Mouse (Mus musculus): Measurements from ENCODE around the gene Capn9. TPM values are rescaled to one million over a fixed set of nuclear protein-coding genes. Genes with fewer than 3 reads are reported as not detected.

Capn9 gene
- polyA plus RNA-seq (2014; fragmentation: Nextera tagmentation; extraction: Ambion mirVana), result not detected in 2 replicates

DNA sequence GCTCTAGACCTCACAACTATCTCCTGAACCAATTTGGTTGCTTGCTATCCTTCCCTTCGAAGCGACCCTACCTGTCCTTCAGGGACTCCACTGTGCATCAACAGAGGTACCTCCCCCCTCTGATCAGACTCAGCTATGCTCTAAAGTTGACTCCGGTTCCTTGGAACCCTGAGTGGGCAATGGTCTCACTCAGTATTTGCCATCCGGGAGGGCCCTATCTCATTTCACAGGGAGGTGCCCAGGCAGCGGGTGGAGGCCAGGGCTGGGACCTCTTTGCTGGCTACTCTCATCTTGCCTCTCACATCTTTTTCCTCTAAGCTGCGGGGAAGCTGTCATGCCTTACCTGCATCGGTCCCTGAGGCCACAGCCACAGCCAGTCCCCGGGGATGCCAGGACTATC lies at the start of gene Capn9:
Gene Capn9 (plus strand): TSS at position 301 of the 400 bp plus-strand sequence.
- Histone ChIP-seq H3K4me1 (ENCODE audit: control insufficient read depth, insufficient read depth, low read length) (0 out of 2 replicates have a peak, but pooled peaks cover 6% of the 10 kb centered on the region), H3K36me3 (ENCODE audit: control insufficient read depth, insufficient read depth, low read length) (no peaks in the 10 kb centered on the region), H3K27me3 (ENCODE audit: control insufficient read depth, insufficient read depth, low read length) (no peaks in the 10 kb centered on the region), H3K9ac (ENCODE audit: low read depth, low read length) (no peak within 1 kb of the TSS), H3K4me2 (no peak within 1 kb of the TSS), H3K4me3 (ENCODE audit: low read depth, low read length) (no peak within 1 kb of the TSS), H3K9me3 (replicated peaks; ENCODE audit: control insufficient read depth, low read length) (no peaks in the 10 kb centered on the region), H3K27ac (ENCODE audit: low read depth, low read length) (no peak within 1 kb of the TSS)
- no peak for ATAC-seq (replicated peaks; ENCODE audit: insufficient number of reproducible peaks, low FRiP score, low TSS enrichment)
- 80% methylated on average over 8 of the region's 8 CpGs for WGBS (ENCODE audit: insufficient replicate concordance)

GRCm38 (mm10) chr8:124526261-124526660 lies 49.6 kb upstream of the Capn9 start:
- Histone ChIP-seq H3K27me3 (ENCODE audit: control insufficient read depth, insufficient read depth, low read length) (no peaks in the 10 kb centered on the region), H3K36me3 (ENCODE audit: control insufficient read depth, insufficient read depth, low read length) (peaks cover 6% of the 10 kb centered on the region; the same call in 1 of the 2 replicates), H3K4me1 (ENCODE audit: control insufficient read depth, insufficient read depth, low read length) (peaks cover 10% of the 10 kb centered on the region), H3K9me3 (replicated peaks; ENCODE audit: control insufficient read depth, low read length) (no peaks in the 10 kb centered on the region), H3K27ac (ENCODE audit: low read depth, low read length) (no peak overlapping the region), H3K4me2 (no peak overlapping the region), H3K4me3 (ENCODE audit: low read depth, low read length) (no peak overlapping the region), H3K9ac (ENCODE audit: low read depth, low read length) (no peak overlapping the region)
- no peak for ATAC-seq (replicated peaks; ENCODE audit: insufficient number of reproducible peaks, low FRiP score, low TSS enrichment)
- 91% methylated on average over 11 of the region's 11 CpGs for WGBS (ENCODE audit: insufficient replicate concordance)

GRCm38 (mm10) chr8:124530076-124530475 lies 45.8 kb upstream of the Capn9 start:
- Histone ChIP-seq H3K27me3 (ENCODE audit: control insufficient read depth, insufficient read depth, low read length) (no peaks in the 10 kb centered on the region), H3K27ac (ENCODE audit: low read depth, low read length) (no peak overlapping the region), H3K9ac (ENCODE audit: low read depth, low read length) (no peak overlapping the region), H3K4me1 (ENCODE audit: control insufficient read depth, insufficient read depth, low read length) (no peaks in the 10 kb centered on the region), H3K9me3 (replicated peaks; ENCODE audit: control insufficient read depth, low read length) (no peaks in the 10 kb centered on the region), H3K4me3 (ENCODE audit: low read depth, low read length) (no peak overlapping the region), H3K4me2 (no peak overlapping the region), H3K36me3 (ENCODE audit: control insufficient read depth, insufficient read depth, low read length) (peaks cover 10% of the 10 kb centered on the region; the same call in 1 of the 2 replicates)
- 82% methylated on average over 14 of the region's 14 CpGs for WGBS (ENCODE audit: insufficient replicate concordance)
- ATAC-seq (replicated peaks; ENCODE audit: insufficient number of reproducible peaks, low FRiP score, low TSS enrichment), result no peak

- H3K4me1 ChIP-seq (ENCODE audit: control insufficient read depth, insufficient read depth, low read length), result no peaks in the 10 kb centered on the region
- H3K9me3 ChIP-seq (replicated peaks; ENCODE audit: control insufficient read depth, low read length), result no peaks in the 10 kb centered on the region
- no peak overlapping the region for H3K4me2 ChIP-seq
- no peak for ATAC-seq (replicated peaks; ENCODE audit: insufficient number of reproducible peaks, low FRiP score, low TSS enrichment)
- whole genome bisulfite sequencing (ENCODE audit: insufficient replicate concordance), result 88% methylated on average over 7 of the region's 7 CpGs
- no peak overlapping the region for H3K4me3 ChIP-seq (ENCODE audit: low read depth, low read length)
- no peak overlapping the region for H3K27ac ChIP-seq (ENCODE audit: low read depth, low read length)
- no peaks in the 10 kb centered on the region for H3K27me3 ChIP-seq (ENCODE audit: control insufficient read depth, insufficient read depth, low read length)
- H3K9ac ChIP-seq (ENCODE audit: low read depth, low read length), result no peak overlapping the region
- H3K36me3 ChIP-seq (ENCODE audit: control insufficient read depth, insufficient read depth, low read length), result peaks cover 10% of the 10 kb centered on the region; the same call in 1 of the 2 replicates
Measured at GRCm38 (mm10) chr8:124530556-124530955, 45.4 kb upstream of the Capn9 start.

GRCm38 (mm10) chr8:124530996-124531395 lies 44.9 kb upstream of the Capn9 start:
- 70% methylated on average over 4 of the region's 4 CpGs for WGBS (ENCODE audit: insufficient replicate concordance)
- Histone ChIP-seq H3K36me3 (ENCODE audit: control insufficient read depth, insufficient read depth, low read length) (peaks cover 14% of the 10 kb centered on the region; the same call in 1 of the 2 replicates), H3K4me1 (ENCODE audit: control insufficient read depth, insufficient read depth, low read length) (no peaks in the 10 kb centered on the region), H3K4me3 (ENCODE audit: low read depth, low read length) (no peak overlapping the region), H3K9me3 (replicated peaks; ENCODE audit: control insufficient read depth, low read length) (no peaks in the 10 kb centered on the region), H3K27me3 (ENCODE audit: control insufficient read depth, insufficient read depth, low read length) (no peaks in the 10 kb centered on the region), H3K27ac (ENCODE audit: low read depth, low read length) (no peak overlapping the region), H3K4me2 (no peak overlapping the region), H3K9ac (ENCODE audit: low read depth, low read length) (no peak overlapping the region)
- ATAC-seq (replicated peaks; ENCODE audit: insufficient number of reproducible peaks, low FRiP score, low TSS enrichment), result no peak

DNA sequence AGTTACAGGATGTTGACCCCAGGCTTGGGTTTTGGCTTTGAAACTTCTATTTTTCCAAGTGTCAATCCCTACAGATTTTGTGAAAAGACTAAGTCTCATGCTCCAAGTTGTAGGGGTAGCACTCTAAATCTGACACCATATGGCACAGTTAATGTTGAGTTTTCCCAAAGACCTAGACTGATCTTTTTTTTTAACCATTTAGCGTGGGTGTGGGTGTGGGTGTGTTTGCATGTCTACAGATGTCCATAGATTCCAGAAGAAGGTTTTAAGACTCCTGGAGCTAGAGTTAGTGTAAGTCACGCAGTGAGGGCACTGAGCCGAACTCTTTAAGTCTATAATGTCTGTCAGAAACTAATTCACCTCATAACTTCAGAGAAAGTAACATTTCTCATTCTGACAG lies 43.3 kb upstream of the Capn9 start:
- Histone ChIP-seq H3K4me3 (ENCODE audit: low read depth, low read length) (no peak overlapping the region), H3K27ac (ENCODE audit: low read depth, low read length) (no peak overlapping the region), H3K27me3 (ENCODE audit: control insufficient read depth, insufficient read depth, low read length) (no peaks in the 10 kb centered on the region), H3K4me1 (ENCODE audit: control insufficient read depth, insufficient read depth, low read length) (no peaks in the 10 kb centered on the region), H3K36me3 (ENCODE audit: control insufficient read depth, insufficient read depth, low read length) (peaks cover 12% of the 10 kb centered on the region; the same call in 1 of the 2 replicates), H3K9ac (ENCODE audit: low read depth, low read length) (no peak overlapping the region), H3K4me2 (no peak overlapping the region), H3K9me3 (replicated peaks; ENCODE audit: control insufficient read depth, low read length) (no peaks in the 10 kb centered on the region)
- 92% methylated on average over 3 of the region's 3 CpGs for WGBS (ENCODE audit: insufficient replicate concordance)
- no peak for ATAC-seq (replicated peaks; ENCODE audit: insufficient number of reproducible peaks, low FRiP score, low TSS enrichment)

DNA sequence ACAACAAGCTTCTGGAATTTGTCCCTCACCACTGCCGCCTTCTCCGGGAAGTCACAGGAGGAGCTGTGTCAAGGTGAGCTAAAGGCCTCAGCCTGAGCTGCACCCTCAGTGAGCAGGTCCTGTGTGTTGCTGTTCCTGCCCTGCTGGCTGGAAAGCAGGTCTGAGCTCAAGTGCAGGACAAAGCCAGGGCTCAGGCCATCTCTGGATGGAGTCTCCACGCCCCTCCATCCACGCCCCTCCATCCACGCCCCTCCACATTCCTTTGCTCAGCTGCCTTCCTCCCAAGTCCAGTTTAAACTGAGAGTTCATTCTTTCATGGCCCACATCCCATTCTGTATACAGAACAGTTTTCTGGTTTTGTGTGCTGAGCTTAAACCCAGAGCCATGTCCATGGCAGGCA lies 40.5 kb upstream of the Capn9 start:
- WGBS (ENCODE audit: insufficient replicate concordance), result 81% methylated on average over 5 of the region's 5 CpGs
- Histone ChIP-seq H3K9ac (ENCODE audit: low read depth, low read length) (no peak overlapping the region), H3K27me3 (ENCODE audit: control insufficient read depth, insufficient read depth, low read length) (no peaks in the 10 kb centered on the region), H3K9me3 (replicated peaks; ENCODE audit: control insufficient read depth, low read length) (no peaks in the 10 kb centered on the region), H3K27ac (ENCODE audit: low read depth, low read length) (no peak overlapping the region), H3K36me3 (ENCODE audit: control insufficient read depth, insufficient read depth, low read length) (peaks cover 17% of the 10 kb centered on the region), H3K4me3 (ENCODE audit: low read depth, low read length) (no peak overlapping the region), H3K4me2 (no peak overlapping the region), H3K4me1 (ENCODE audit: control insufficient read depth, insufficient read depth, low read length) (no peaks in the 10 kb centered on the region)
- no peak for ATAC-seq (replicated peaks; ENCODE audit: insufficient number of reproducible peaks, low FRiP score, low TSS enrichment)

DNA sequence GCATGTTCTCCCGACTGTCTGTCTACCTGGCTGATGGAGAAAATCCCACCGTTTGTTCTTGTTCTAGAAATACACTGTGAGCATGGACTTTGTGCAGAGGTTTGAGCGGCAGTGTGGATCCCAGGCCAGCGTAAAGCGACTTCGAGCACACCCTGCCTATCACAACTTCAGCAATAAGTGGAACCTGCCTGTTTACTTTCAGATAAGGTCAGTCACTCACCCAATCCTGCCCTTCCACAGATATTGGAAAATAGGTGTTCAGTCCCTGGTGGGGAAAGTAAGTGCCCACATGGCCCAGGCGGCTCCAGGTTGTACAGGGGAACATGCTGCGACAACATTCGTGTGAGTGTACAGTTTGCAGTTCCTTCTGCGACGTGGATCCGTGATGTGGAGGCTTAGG lies 35.0 kb upstream of the Capn9 start:
- H3K4me1 ChIP-seq (ENCODE audit: control insufficient read depth, insufficient read depth, low read length), result no peaks in the 10 kb centered on the region
- H3K36me3 ChIP-seq (ENCODE audit: control insufficient read depth, insufficient read depth, low read length), result peaks cover 36% of the 10 kb centered on the region
- no peak overlapping the region for H3K4me2 ChIP-seq
- no peaks in the 10 kb centered on the region for H3K9me3 ChIP-seq (replicated peaks; ENCODE audit: control insufficient read depth, low read length)
- no peak overlapping the region for H3K9ac ChIP-seq (ENCODE audit: low read depth, low read length)
- no peak overlapping the region for H3K27ac ChIP-seq (ENCODE audit: low read depth, low read length)
- no peak for ATAC-seq (replicated peaks; ENCODE audit: insufficient number of reproducible peaks, low FRiP score, low TSS enrichment)
- H3K27me3 ChIP-seq (ENCODE audit: control insufficient read depth, insufficient read depth, low read length), result no peaks in the 10 kb centered on the region
- H3K4me3 ChIP-seq (ENCODE audit: low read depth, low read length), result no peak overlapping the region
- 91% methylated on average over 12 of the region's 12 CpGs for WGBS (ENCODE audit: insufficient replicate concordance)

- Histone ChIP-seq H3K4me2 (no peak overlapping the region), H3K4me1 (ENCODE audit: control insufficient read depth, insufficient read depth, low read length) (no peaks in the 10 kb centered on the region), H3K27me3 (ENCODE audit: control insufficient read depth, insufficient read depth, low read length) (no peaks in the 10 kb centered on the region), H3K36me3 (ENCODE audit: control insufficient read depth, insufficient read depth, low read length) (peaks cover 40% of the 10 kb centered on the region), H3K4me3 (ENCODE audit: low read depth, low read length) (no peak overlapping the region), H3K9me3 (replicated peaks; ENCODE audit: control insufficient read depth, low read length) (no peaks in the 10 kb centered on the region), H3K9ac (ENCODE audit: low read depth, low read length) (no peak overlapping the region), H3K27ac (ENCODE audit: low read depth, low read length) (no peak overlapping the region)
- 84% methylated on average over 4 of the region's 4 CpGs for WGBS (ENCODE audit: insufficient replicate concordance)
- no peak for ATAC-seq (replicated peaks; ENCODE audit: insufficient number of reproducible peaks, low FRiP score, low TSS enrichment)
Measured at GRCm38 (mm10) chr8:124542001-124542400, 33.9 kb upstream of the Capn9 start.
